Mouse (Mus musculus) small intestine, adult 2 months (tissue): Measurements from ENCODE around the gene Gm20683.

Source experiments
- CTCF ChIP-seq: fragments of 200-500 bp; IDR thresholded peaks from 2 replicates; pipeline ENCODE4 v1.5.1; 2012; ENCODE audit warnings: low read depth, mild to moderate bottlenecking, control low read depth, inconsistent platforms, low read length, moderate library complexity, mixed read lengths; ENCODE audit not compliant: insufficient replicate concordance, insufficient read length; ENCODE audit errors: extremely low read depth
- POLR2A ChIP-seq: fragments of 200-500 bp; IDR thresholded peaks from 2 replicates; pipeline ENCODE4 v1.6.1; 2012; ENCODE audit warnings: low read depth, mild to moderate bottlenecking, control low read depth, inconsistent platforms, low read length, moderate library complexity

DNA sequence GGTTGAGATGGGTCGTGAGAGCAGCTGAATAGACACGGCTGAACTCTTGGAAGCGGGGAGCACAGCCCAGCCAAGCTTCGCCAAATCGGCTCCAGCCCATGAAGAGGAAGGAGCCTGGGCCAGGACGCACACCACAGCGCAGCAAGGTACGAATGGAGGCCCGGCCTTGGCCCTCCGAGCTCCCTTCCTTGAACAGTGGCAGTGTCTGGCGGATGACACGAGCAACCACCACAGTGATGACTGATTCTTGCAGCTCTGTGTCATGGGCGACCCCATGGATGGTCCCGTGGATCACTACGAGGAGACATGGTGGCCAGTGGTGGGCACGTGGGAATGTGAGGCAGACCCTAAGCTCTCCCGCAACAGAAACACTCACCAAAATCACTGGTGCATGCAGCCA, 46.6 kb downstream of the Gm20683 start:
- TF ChIP-seq CTCF (no peak), POLR2A (no peak)
